ENCODE assay signal across 20 mouse cellular contexts in the genomic region with DNA sequence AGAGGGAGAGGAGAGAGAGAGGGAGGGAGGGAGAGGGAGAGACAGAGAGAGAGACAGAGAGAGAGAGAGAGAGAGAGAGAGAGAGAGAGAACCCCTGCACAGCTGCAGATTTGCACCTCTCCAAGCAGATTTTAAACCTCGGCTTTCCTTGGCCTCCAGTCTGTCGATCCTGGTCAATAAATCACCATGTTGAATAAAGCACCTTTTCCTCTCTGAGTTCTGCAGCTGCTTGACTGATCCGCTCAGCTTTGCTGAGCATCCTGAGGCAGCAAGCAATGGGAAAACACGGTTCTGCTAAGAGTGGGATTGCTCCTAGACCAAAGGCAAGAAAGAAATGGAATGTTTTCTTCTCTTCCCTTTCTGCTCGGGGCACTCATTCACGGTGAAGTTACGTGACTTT.
DNase-seq lines count a peak whose midpoint lies in the region; ATAC-seq and TF ChIP-seq lines count a peak whose summit lies in the region.
"Had no signal": no experiment of that assay in that cellular context is flagged by ENCODE, and none has a peak within 500 bp of the region (broad histone marks: within the 10 kb centered on the region; RNA-seq: fewer than 3 reads in every experiment).

No protein-coding gene starts in this region.

- no peak overlapping the region for H3K9ac ChIP-seq in hindbrain, embryonic 16.5 days (ENCODE audit: low read depth, low read length)
- H3K9ac ChIP-seq: embryonic facial prominence, embryonic 12.5 days; liver, embryonic 13.5 days; lung, embryonic 15.5 days; midbrain, embryonic 12.5 days had no signal

- H3K9me3 ChIP-seq in hindbrain, embryonic 16.5 days (ENCODE audit: control insufficient read depth, low read length), result no peaks in the 10 kb centered on the region
- no peaks in the 10 kb centered on the region for H3K9me3 ChIP-seq in hindbrain, embryonic 10.5 days
- no peaks in the 10 kb centered on the region for H3K9me3 ChIP-seq in limb, embryonic 10.5 days (replicated peaks)
- H3K9me3 ChIP-seq: embryonic facial prominence, embryonic 12.5 days; liver, embryonic 13.5 days; lung, embryonic 15.5 days; midbrain, embryonic 12.5 days had no signal

- no peak for ATAC-seq in hindbrain, embryonic 16.5 days
- ATAC-seq: forebrain, embryonic 14.5 days had no signal

- peak overlapping the region; percentile 31 for H3K27ac ChIP-seq in hindbrain, embryonic 16.5 days (ENCODE audit: low read depth, low read length)
- no peak overlapping the region for H3K27ac ChIP-seq in hindbrain, embryonic 10.5 days
- H3K27ac ChIP-seq in layer of hippocampus, adult 2 months, result 0 out of 2 replicates have a peak overlapping the region, but pooled peaks have one; percentile 39
- H3K27ac ChIP-seq in limb, embryonic 10.5 days, result 0 out of 2 replicates have a peak overlapping the region, but pooled peaks have one; percentile 19
- H3K27ac ChIP-seq: embryonic facial prominence, embryonic 12.5 days; liver, embryonic 13.5 days; lung, embryonic 15.5 days; midbrain, embryonic 12.5 days had no signal

- H3K4me2 ChIP-seq in hindbrain, embryonic 16.5 days (ENCODE audit: low read length), result no peak overlapping the region
- H3K4me2 ChIP-seq: embryonic facial prominence, embryonic 12.5 days; liver, embryonic 13.5 days; lung, embryonic 15.5 days; midbrain, embryonic 12.5 days had no signal

- no peak overlapping the region for H3K4me3 ChIP-seq in hindbrain, embryonic 16.5 days (ENCODE audit: low read length)
- no peak overlapping the region for H3K4me3 ChIP-seq in hindbrain, embryonic 10.5 days
- no peak overlapping the region for H3K4me3 ChIP-seq in layer of hippocampus, adult 2 months
- no peak overlapping the region for H3K4me3 ChIP-seq in limb, embryonic 10.5 days
- H3K4me3 ChIP-seq: embryonic facial prominence, embryonic 12.5 days; erythroblast, embryonic 14.5 days; liver, embryonic 13.5 days; lung, embryonic 15.5 days; midbrain, embryonic 12.5 days had no signal

- no peak for DNase-seq in hindbrain, embryonic 10.5 days (ENCODE audit: low spot score)
- DNase-seq in layer of hippocampus, adult 2 months (ENCODE audit: low spot score in 2 of 2), result no peak
- no peak for DNase-seq in layer of hippocampus, adult 18-20 months (ENCODE audit: low spot score in 2 of 2)
- no peak for DNase-seq in limb, embryonic 10.5 days (ENCODE audit: low spot score)
- peak; percentile 33 for DNase-seq in mesoderm, embryonic 11.5 days (ENCODE audit: low read depth, low spot score)
- no peak for DNase-seq in cerebellum, postnatal 25 days
- DNase-seq: cerebellum, adult 2 months; gastrocnemius, postnatal 36 days; kidney, adult 18-20 months; liver, embryonic 13.5 days; lung, postnatal 4 days; right cerebral cortex, postnatal 14 days; spleen, adult 18-20 months; thymus, postnatal 36 days had no signal

- H3K4me1 ChIP-seq in hindbrain, embryonic 16.5 days (ENCODE audit: control insufficient read depth, insufficient read depth, low read depth, low read length), result peaks cover 3% of the 10 kb centered on the region
- H3K4me1 ChIP-seq in hindbrain, embryonic 10.5 days (replicated peaks), result no peaks in the 10 kb centered on the region
- H3K4me1 ChIP-seq in limb, embryonic 10.5 days, result peaks cover 33% of the 10 kb centered on the region
- H3K4me1 ChIP-seq: liver, embryonic 13.5 days; lung, embryonic 15.5 days; midbrain, embryonic 12.5 days had no signal

- no peaks in the 10 kb centered on the region for H3K36me3 ChIP-seq in hindbrain, embryonic 16.5 days (ENCODE audit: control insufficient read depth, insufficient read depth, low read length)
- H3K36me3 ChIP-seq in hindbrain, embryonic 10.5 days, result no peaks in the 10 kb centered on the region
- no peaks in the 10 kb centered on the region for H3K36me3 ChIP-seq in limb, embryonic 10.5 days
- H3K36me3 ChIP-seq: embryonic facial prominence, embryonic 12.5 days; liver, embryonic 13.5 days; lung, embryonic 15.5 days; midbrain, embryonic 12.5 days had no signal

- H3K27me3 ChIP-seq in hindbrain, embryonic 16.5 days (replicated peaks; ENCODE audit: control insufficient read depth, insufficient read depth, low read length), result no peaks in the 10 kb centered on the region
- H3K27me3 ChIP-seq in hindbrain, embryonic 10.5 days (ENCODE audit: insufficient read depth, poor library complexity, severe bottlenecking), result no peaks in the 10 kb centered on the region
- H3K27me3 ChIP-seq in limb, embryonic 10.5 days (ENCODE audit: low read depth, poor library complexity, severe bottlenecking), result no peaks in the 10 kb centered on the region
- H3K27me3 ChIP-seq: embryonic facial prominence, embryonic 12.5 days; liver, embryonic 13.5 days; lung, embryonic 15.5 days; midbrain, embryonic 12.5 days had no signal

- 56% methylated on average over 7 of the region's 7 CpGs for WGBS in hindbrain, embryonic 16.5 days
- WGBS in hindbrain, embryonic 10.5 days, result 70% methylated on average over 7 of the region's 7 CpGs
- 28% methylated on average over 7 of the region's 7 CpGs for WGBS in limb, embryonic 10.5 days

- no peak for TF ChIP-seq CTCF in layer of hippocampus, adult 2 months (conservative IDR thresholded peaks at IDR 0.05)
